Mouse (Mus musculus) kidney, postnatal 10 days (tissue): ENCODE data around the gene Plcb1.

ENCODE experiments used
- DNase-seq: peaks from one replicate; pipeline ENCODE4 v3.0.0; 2021; ENCODE audit warnings: mixed read lengths

Gene Plcb1

DNA sequence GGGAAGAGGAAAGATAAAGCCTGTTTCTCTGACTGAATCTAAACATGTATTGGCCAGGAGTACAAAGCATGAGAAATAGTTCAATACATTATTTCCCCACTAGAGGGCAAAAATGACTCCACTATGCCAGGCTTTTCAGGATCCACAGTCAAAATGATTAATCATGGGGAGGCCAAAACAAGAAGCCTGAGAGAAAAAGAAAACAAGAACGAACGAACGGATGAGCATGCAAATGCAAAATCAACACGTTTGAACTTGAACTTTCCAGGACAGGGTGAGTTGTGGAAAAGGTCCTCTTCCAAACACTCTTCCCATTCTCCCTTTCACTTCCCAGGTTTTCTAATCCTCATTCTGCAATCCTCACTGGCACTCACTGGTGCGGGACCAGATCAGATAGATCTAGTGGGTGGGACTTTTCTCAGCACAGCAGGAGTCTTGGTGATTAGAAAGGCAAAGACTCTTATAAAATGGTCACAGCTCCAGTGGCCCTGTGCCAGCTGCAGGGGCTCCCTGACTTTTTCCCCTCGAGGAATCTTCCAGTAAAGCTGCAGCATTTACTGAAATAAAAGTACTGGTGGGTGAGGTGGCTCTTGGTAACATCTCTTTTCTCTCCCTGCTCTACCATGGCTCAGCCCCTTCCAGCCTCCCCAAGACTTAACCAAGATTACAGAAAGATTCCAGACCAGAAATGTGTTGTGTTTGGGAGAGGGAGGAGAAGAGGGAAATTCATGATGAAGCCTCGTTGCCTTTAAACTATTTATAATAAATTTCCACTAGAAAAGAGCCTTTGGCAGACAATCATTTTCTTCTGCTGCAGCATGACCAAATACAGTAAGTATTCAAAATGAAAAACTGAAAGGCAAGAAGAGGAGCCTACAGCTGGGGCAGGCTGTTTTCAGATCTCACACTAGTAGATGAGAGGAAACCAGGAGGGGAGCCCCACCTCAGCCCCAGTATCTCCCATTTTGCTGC lies 654.0 kb downstream of the Plcb1 start:
- peak; percentile 69 for DNase-seq

DNA sequence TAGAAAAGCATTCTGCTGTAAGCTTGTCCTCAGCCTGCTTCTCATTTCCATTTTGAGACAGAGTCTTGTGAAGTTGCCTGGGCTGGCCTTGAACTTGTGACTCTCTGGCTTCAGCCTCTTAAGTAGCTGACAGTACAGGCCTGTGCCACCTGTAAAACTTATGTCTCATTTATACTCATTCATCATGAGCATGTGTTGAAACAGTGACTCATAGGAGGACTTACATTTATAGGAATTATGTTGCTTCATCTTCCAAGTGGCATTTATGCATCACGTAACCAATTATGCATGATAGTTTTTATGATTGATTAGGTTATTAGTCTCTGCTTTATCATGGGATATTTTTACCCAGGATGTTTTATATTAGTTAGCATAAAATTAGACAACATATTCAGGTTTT lies 667.7 kb downstream of the Plcb1 start:
- no peak for DNase-seq

- DNase-seq, result no peak
Measured at GRCm38 (mm10) chr2:135454015-135454414, 668.1 kb downstream of the Plcb1 start.

DNA sequence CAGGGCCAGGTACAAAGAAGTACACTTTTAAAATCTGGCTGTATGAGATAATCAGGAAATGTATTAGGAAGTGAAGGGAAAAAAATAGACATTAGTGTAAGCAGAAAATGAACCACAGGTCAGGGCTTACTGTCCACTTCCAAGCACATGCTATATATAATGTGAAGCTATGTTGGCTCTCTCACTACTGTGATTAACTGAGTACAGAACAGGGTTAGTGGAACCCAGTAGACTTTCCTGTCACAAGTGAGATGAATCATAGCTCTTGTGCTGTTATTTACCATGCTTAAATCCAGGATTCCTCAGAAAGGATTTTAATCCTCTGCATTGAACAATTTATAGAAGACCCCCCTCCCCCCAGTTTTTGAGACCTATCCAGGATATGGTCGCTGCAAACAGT lies 668.6 kb downstream of the Plcb1 start:
- no peak for DNase-seq

DNA sequence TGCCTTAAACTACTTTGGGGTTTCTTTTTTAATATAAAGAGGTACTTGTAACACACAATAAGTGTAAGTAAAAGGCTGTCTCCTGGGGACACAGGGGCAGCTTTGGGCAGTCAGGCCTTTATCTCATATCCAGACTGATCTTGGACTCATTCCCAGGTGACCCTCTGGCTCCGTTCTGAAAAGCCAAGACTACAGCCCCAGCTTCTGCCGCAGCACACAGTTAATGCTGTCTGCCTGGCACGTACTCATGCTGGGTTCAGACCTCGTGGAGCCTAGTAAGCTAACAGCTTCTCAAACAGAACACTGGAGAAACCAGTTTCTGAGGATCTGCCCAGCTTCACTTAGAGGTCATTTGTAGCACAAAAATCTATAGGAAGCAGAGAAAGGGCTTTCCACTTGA lies 682.0 kb downstream of the Plcb1 start:
- DNase-seq, result no peak

DNA sequence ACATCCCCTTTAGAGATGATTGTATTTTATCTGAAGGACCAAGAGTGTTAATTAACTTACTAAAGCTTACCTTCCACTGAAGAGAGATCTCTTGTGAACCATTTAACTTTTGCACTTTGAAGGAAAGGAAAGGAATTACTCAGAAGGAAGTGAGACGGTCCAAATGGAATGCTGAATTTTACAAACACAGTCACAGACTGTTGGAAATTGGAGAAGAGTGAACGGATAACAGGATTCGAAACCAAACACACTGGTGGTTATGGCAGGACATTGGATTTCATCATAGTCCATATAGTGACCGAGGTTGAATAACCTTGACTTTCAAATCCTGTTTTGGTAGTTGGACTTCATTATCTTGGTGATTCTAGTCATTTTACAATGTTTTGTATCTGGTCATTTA lies 688.2 kb downstream of the Plcb1 start:
- no peak for DNase-seq

DNA sequence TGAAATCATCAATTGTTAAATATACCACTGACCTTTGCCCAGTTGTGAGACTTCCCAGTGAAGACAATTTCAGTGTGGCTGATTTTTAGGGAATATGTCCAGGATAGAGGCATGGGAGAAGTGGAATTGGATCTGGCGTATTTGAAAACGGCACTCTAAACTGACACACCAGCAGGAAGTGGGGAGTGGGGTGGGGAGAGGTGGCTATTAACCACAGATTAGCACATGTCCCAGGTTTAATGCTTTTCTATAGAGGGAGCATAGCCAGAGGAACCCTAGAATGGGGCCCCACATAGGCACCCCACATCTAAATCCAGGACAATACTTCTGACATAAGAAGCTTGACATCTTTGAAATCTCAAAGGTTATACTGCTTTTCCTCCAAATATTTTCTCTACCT lies 699.4 kb downstream of the Plcb1 start:
- no peak for DNase-seq

- no peak for DNase-seq
Measured at GRCm38 (mm10) chr2:135488277-135488676, 702.4 kb downstream of the Plcb1 start.

- no peak for DNase-seq
Measured at GRCm38 (mm10) chr2:135489127-135489526, 703.3 kb downstream of the Plcb1 start.

- DNase-seq, result no peak
Measured at GRCm38 (mm10) chr2:135492777-135493176, 706.9 kb downstream of the Plcb1 start.

DNA sequence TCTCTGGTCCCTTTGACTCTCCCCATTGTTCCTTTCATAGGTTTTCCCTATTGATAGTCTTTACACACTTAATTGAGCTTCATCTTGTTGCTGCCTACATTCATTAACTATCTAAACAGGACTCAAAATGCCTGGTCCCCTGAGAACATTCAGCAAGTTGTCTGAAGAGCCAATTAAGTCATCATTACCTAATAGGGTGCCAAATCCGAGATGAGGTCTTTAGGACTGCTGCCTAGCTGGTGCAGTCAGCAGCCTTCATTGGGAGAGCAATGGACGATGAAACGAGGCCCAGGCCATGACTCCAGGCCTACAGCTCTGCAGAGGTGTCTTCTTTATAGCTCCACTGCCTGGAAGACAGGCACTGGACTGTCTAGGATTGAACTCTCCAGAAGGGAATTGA lies 710.7 kb downstream of the Plcb1 start:
- no peak for DNase-seq

DNA sequence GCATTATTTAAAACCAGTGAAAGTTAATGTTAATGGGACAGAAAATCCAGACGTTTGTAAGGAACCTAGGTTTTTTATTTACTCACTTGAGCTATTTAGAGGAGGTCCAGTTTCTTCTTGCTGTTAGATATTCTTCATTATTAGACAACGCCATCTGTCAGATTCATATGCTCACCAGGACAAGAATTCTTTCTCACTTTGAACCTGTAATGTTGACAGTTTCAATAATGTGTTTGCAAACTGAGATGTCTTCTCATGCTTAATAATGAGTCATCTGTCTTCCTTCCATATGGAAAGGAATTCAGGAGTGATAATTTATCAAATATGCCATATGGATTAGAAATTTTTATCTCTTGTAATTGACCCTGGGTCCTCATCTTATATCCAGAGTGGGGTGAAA lies 711.4 kb downstream of the Plcb1 start:
- no peak for DNase-seq

- DNase-seq, result no peak
Measured at GRCm38 (mm10) chr2:135500872-135501271, 715.0 kb downstream of the Plcb1 start.

- no peak for DNase-seq
Measured at GRCm38 (mm10) chr2:135503328-135503997, 717.6 kb downstream of the Plcb1 start.

- DNase-seq, result no peak
Measured at GRCm38 (mm10) chr2:135503998-135504354, 718.1 kb downstream of the Plcb1 start.

DNA sequence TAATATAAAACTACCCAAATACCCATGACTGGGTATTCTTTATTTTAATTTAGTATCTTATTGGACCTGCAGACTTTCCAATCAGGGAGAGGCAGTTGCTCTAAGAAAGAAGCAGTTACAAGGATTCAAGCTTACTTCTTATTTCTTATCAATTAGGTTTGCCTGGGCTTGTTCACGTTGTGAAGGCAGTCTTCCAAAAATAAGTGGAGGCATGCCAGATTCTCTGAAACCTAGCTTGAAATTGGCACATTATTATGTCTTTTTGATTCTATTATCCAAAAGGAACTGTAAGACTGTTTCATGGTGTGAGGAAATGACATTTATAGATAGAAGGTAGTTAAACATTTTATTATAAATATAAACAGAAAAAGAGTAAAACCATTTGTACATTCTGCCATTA lies 721.2 kb downstream of the Plcb1 start:
- DNase-seq, result no peak

GRCm38 (mm10) chr2:135518956-135519355 lies 733.1 kb downstream of the Plcb1 start:
- DNase-seq, result no peak
